Mouse (Mus musculus) liver (tissue): ENCODE data around the gene Ube2j2.

ENCODE experiments used
- DNase-seq: peaks from one replicate; pipeline ENCODE4 v3.0.0-alpha.2; 2020; ENCODE audit warnings: mixed read lengths

Ube2j2 gene

GRCm38 (mm10) chr4:155964396-155964795, 20.8 kb downstream of the Ube2j2 start:
- no peak for DNase-seq

GRCm38 (mm10) chr4:155969043-155969653, 25.5 kb downstream of the Ube2j2 start:
- peak; percentile 66 for DNase-seq

GRCm38 (mm10) chr4:155970286-155970685, 26.7 kb downstream of the Ube2j2 start:
- DNase-seq: no peak

- no peak for DNase-seq
Measured at GRCm38 (mm10) chr4:155972651-155973050, 29.0 kb downstream of the Ube2j2 start.

- DNase-seq: no peak
Measured at GRCm38 (mm10) chr4:155973239-155973638, 29.6 kb downstream of the Ube2j2 start.

GRCm38 (mm10) chr4:155981436-155982082, 37.9 kb downstream of the Ube2j2 start:
- no peak for DNase-seq

- no peak for DNase-seq
Measured at GRCm38 (mm10) chr4:155983788-155984187, 40.2 kb downstream of the Ube2j2 start.

- DNase-seq: peak; percentile 61
Measured at GRCm38 (mm10) chr4:155991211-155991907, 47.7 kb downstream of the Ube2j2 start.

GRCm38 (mm10) chr4:155991908-155992230, 48.2 kb downstream of the Ube2j2 start:
- DNase-seq: no peak

- peak; percentile 92 for DNase-seq
Measured at GRCm38 (mm10) chr4:155992241-155992905, 48.7 kb downstream of the Ube2j2 start, which contains the start of the genes B3galt6 and Sdf4. Gene B3galt6, minus strand, starts transcription at chr4:155992649. Gene Sdf4, plus strand, starts transcription at chr4:155992872.

GRCm38 (mm10) chr4:155992906-155993547, 49.4 kb downstream of the Ube2j2 start:
- peak; percentile 94 for DNase-seq

- DNase-seq: peak; percentile 17
Measured at GRCm38 (mm10) chr4:155993606-155994005, 50.0 kb downstream of the Ube2j2 start.

GRCm38 (mm10) chr4:156004109-156004508, 60.5 kb downstream of the Ube2j2 start:
- no peak for DNase-seq

GRCm38 (mm10) chr4:156008369-156008768, 64.7 kb downstream of the Ube2j2 start:
- no peak for DNase-seq
